Mouse (Mus musculus) myocyte (in vitro differentiated cells): Measurements from ENCODE around the gene Pitx3.

Experiments
- E2F4 ChIP-seq: IDR thresholded peaks from one replicate; pipeline ENCODE4 v1.6.1; 2011; ENCODE audit warnings: mild to moderate bottlenecking, control low read depth, moderate library complexity; ENCODE audit not compliant: insufficient read depth
- MAX ChIP-seq: IDR thresholded peaks from one replicate; pipeline ENCODE4 v1.6.1; 2011; ENCODE audit warnings: low read depth, mild to moderate bottlenecking, control low read depth
- MYOG ChIP-seq, 3 experiments: IDR thresholded peaks; one replicate each; pipeline ENCODE4 v1.6.1; 2011; ENCODE audit warnings: control low read depth in 2 of 3, low read depth in 2 of 3, mild to moderate bottlenecking in 2 of 3; ENCODE audit not compliant: insufficient read length in 2 of 3, control insufficient read depth in 1 of 3, insufficient read depth in 1 of 3
- POLR2A ChIP-seq: IDR thresholded peaks from one replicate; pipeline ENCODE4 v1.6.1; 2011; ENCODE audit warnings: low read depth, mild to moderate bottlenecking, control low read depth, moderate library complexity; ENCODE audit not compliant: insufficient read length
- POLR2AphosphoS2 ChIP-seq: IDR thresholded peaks from one replicate; pipeline ENCODE4 v1.6.1; 2011; ENCODE audit warnings: low read depth, control low read depth; ENCODE audit not compliant: insufficient read length
- TCF12 ChIP-seq: IDR thresholded peaks from one replicate; pipeline ENCODE4 v1.6.1; 2011; ENCODE audit warnings: mild to moderate bottlenecking, control low read depth; ENCODE audit not compliant: poor library complexity, insufficient read depth, severe bottlenecking
- USF1 ChIP-seq: IDR thresholded peaks from one replicate; pipeline ENCODE4 v1.6.1; 2011; ENCODE audit warnings: low read depth, mild to moderate bottlenecking, control low read depth, moderate library complexity

GRCm38 (mm10) chr19:46169396-46169795 lies 21.3 kb upstream of the Pitx3 start:
- no peak for TF ChIP-seq USF1
- no peak for TF ChIP-seq POLR2A
- no peak for TF ChIP-seq MAX
- TF ChIP-seq TCF12: no peak
- TF ChIP-seq E2F4: no peak
- no peak for TF ChIP-seq POLR2AphosphoS2
- no peak for TF ChIP-seq MYOG (IDR thresholded peaks at IDR 0.05; ENCODE audit: control insufficient read depth in 1 of 3, insufficient read depth in 1 of 3, insufficient read length in 2 of 3, low read depth in 2 of 3)
